Mouse (Mus musculus) ES-E14 (cell line): ENCODE results near the gene Sema6b. TPM values are rescaled to one million over a fixed set of nuclear protein-coding genes. Genes with fewer than 3 reads are reported as not detected.
A peak's percentile ranks its signal among the peaks of the same experiment; 100 is the strongest.

Experiments
- DNase-seq: peaks from one replicate; pipeline ENCODE4 v3.0.0-alpha.2; 2013; ENCODE audit warnings: low read depth, low spot score
- H3K27ac ChIP-seq: 2 replicates; pipeline ENCODE4 v1.5.1; 2012; ENCODE audit warnings: low read depth, mild to moderate bottlenecking, low read length, moderate library complexity, mixed read lengths; ENCODE audit not compliant: poor library complexity, insufficient read depth, severe bottlenecking
- H3K36me3 ChIP-seq: 2 replicates; pipeline ENCODE4 v1.6.1; 2012; ENCODE audit warnings: mild to moderate bottlenecking, low read length, moderate library complexity, mixed read lengths; ENCODE audit not compliant: control insufficient read depth, poor library complexity, insufficient read depth, severe bottlenecking
- H3K4me1 ChIP-seq, 2 experiments: fragments of 150-350 bp in 1 of 2; sonication (generic) in 1 of 2; 2 replicates each; pipeline ENCODE4 v1.6.1; 2012; ENCODE audit warnings: low read length in 2 of 2, mild to moderate bottlenecking in 1 of 2, mixed read lengths in 1 of 2; ENCODE audit not compliant: control insufficient read depth in 2 of 2, insufficient read depth in 2 of 2, poor library complexity in 1 of 2
- H3K4me3 ChIP-seq, 2 experiments: fragments of 150-350 bp in 1 of 2; sonication (generic) in 1 of 2; 2 replicates each; pipeline ENCODE4 v1.5.1; 2012; ENCODE audit warnings: low read length in 2 of 2, low read depth in 1 of 2, mild to moderate bottlenecking in 1 of 2, mixed read lengths in 1 of 2; ENCODE audit not compliant: insufficient read depth in 1 of 2, poor library complexity in 1 of 2, severe bottlenecking in 1 of 2
- H3K9ac ChIP-seq: 2 replicates; pipeline ENCODE4 v1.6.1; 2012; ENCODE audit warnings: low read depth, mild to moderate bottlenecking, low read length, mixed read lengths; ENCODE audit not compliant: poor library complexity, insufficient read depth, severe bottlenecking
- H3K9me3 ChIP-seq: fragments of 150-350 bp; sonication (generic); 2 replicates; pipeline ENCODE4 v1.6.1; 2012; ENCODE audit warnings: low read depth, mild to moderate bottlenecking, low read length; ENCODE audit not compliant: control insufficient read depth, insufficient read depth
- CHD2 ChIP-seq: IDR thresholded peaks from 2 replicates; pipeline ENCODE4 v1.6.1; 2014; ENCODE audit warnings: mild to moderate bottlenecking, low read depth, low read length, inconsistent platforms
- HCFC1 ChIP-seq: IDR thresholded peaks from 2 replicates; pipeline ENCODE4 v1.6.1; 2012; ENCODE audit warnings: low read length, inconsistent platforms, borderline replicate concordance; ENCODE audit not compliant: insufficient read depth
- MAFK ChIP-seq: IDR thresholded peaks from 2 replicates; pipeline ENCODE4 v1.6.1; 2014; ENCODE audit warnings: mild to moderate bottlenecking, low read depth, low read length, inconsistent platforms; ENCODE audit not compliant: insufficient read depth
- ZC3H11A ChIP-seq: IDR thresholded peaks from 2 replicates; pipeline ENCODE4 v1.6.1; 2012; ENCODE audit warnings: low read depth, mild to moderate bottlenecking, inconsistent platforms, low read length, borderline replicate concordance
- ZNF384 ChIP-seq: IDR thresholded peaks from 2 replicates; pipeline ENCODE4 v1.6.1; 2012; ENCODE audit warnings: low read depth, low read length, inconsistent platforms
- in situ Hi-C, 2 experiments: fragments of 600-800 bp; cut with MboI; formaldehyde crosslinking; loops; one replicate each; pipeline ENCODE4 v1.15.1; 2025; ENCODE audit warnings: low sequenced_read_pairs in 2 of 2, inconsistent platforms in 1 of 2; ENCODE audit not compliant: unreplicated experiment in 2 of 2
- total RNA-seq: library from RNA; depleted of rRNA; stranded (reverse); fragments of 300-350 nt; gene quantifications from 2 replicates; pipeline ENCODE4 v1.2.3, GENCODE M21; 2012

Sema6b gene
- total RNA-seq, 1 experiment: 2.9 TPM

DNA sequence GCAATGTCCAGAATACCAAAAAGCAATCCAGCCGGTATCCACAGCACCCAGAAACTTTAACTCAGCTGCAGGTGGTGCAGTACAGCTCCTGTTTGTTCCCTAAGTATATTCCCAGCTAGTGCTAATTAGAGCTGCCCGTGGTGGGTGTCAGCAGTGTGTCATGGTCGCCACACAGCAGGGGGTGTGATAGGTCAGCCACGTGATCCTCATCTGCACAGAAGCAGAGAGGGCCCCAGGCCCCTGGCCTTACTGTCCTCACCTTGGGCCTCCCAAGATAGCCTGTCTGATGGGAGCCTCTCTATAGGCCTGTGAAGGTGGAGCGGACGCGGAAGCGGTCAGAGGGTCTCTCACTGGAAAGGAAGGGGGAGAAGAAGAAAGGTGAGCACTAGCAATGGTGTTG, 42.0 kb downstream of the Sema6b start:
- H3K36me3 ChIP-seq: peaks cover 80% of the 10 kb centered on the region
- H3K4me3 ChIP-seq: no peak overlapping the region
- in situ Hi-C loops: no loop called here
- H3K4me1 ChIP-seq: no peaks in the 10 kb centered on the region
- no peak for TF ChIP-seq CHD2
- no peak for TF ChIP-seq ZNF384
- no peak for TF ChIP-seq HCFC1
- no peak for TF ChIP-seq MAFK
- TF ChIP-seq ZC3H11A: no peak
- no peak overlapping the region for H3K27ac ChIP-seq
- DNase-seq: no peak
- no peaks in the 10 kb centered on the region for H3K9me3 ChIP-seq
- H3K9ac ChIP-seq: no peak overlapping the region

DNA sequence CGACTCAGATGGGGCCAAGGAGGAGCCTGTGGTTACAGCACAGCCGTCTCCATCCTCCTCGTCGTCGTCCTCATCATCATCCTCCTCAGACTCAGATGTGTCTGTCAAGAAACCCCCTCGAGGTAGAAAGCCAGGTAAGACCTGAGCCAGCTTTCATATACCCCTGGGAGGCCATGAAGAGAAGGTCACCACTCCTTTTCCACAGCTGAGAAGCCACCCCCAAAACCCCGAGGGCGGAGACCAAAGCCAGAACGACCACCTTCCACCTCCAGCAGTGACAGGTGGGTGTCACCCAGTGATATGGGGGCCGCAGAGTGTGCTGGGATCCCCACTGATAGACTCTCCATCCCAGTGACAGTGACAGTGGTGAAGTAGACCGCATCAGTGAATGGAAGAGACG, 43.3 kb downstream of the Sema6b start:
- Histone ChIP-seq H3K4me1 (no peaks in the 10 kb centered on the region), H3K36me3 (peaks cover 71% of the 10 kb centered on the region), H3K27ac (no peak overlapping the region), H3K9me3 (no peaks in the 10 kb centered on the region), H3K9ac (no peak overlapping the region), H3K4me3 (no peak overlapping the region)
- DNase-seq: no peak
- TF ChIP-seq HCFC1 (no peak), CHD2 (no peak), ZNF384 (no peak), ZC3H11A (no peak), MAFK (no peak)
- in situ Hi-C loops: no loop called here

DNA sequence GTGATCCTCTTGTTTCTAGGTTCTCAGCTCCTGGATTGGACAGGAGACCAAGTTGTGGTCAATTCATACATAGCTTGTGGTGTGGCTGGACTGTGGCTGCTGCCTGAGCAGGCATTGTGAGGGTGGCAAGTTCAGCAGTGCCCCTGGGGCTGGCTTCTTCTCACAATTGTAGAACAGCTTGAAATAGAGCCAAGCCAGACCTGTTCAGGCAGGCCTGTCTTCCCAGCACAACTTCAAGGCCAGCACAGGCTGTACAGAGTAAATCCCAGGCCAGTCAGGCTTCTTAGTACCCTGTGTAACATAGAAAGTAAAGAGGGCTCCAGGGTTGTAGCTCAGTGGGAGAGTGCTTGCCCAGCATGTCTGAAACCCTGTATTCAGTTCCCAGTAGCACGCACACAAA, 47.3 kb downstream of the Sema6b start:
- no peak for DNase-seq
- no peaks in the 10 kb centered on the region for H3K9me3 ChIP-seq
- peaks cover 35% of the 10 kb centered on the region for H3K36me3 ChIP-seq
- no peak for TF ChIP-seq ZNF384
- TF ChIP-seq HCFC1: no peak
- no peak for TF ChIP-seq MAFK
- no peak for TF ChIP-seq ZC3H11A
- no peak for TF ChIP-seq CHD2
- H3K27ac ChIP-seq: no peak overlapping the region
- in situ Hi-C loops: no loop called here
- no peak overlapping the region for H3K9ac ChIP-seq
- no peaks in the 10 kb centered on the region for H3K4me1 ChIP-seq
- H3K4me3 ChIP-seq: no peak overlapping the region

DNA sequence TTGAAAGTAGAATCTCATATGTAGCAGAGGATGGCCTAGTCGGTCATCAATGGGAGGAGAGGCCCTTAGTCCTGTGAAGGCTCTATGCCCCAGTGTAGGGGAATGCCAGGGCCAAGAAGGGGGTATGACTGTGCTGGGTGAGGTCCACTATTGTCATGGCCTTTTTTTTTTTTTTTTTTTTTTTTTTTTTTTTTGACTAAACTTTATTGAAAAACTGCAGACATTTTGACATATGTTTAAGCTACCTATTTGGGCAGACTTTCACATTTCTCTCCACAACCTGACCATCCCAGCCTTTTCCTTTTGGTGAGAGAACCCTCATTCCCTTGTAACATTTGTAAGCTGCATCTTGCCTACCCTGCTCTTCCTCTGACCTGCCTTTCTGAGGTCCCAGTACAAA, 47.8 kb downstream of the Sema6b start:
- H3K4me3 ChIP-seq: no peak overlapping the region
- no peak overlapping the region for H3K27ac ChIP-seq
- no peaks in the 10 kb centered on the region for H3K4me1 ChIP-seq
- H3K36me3 ChIP-seq: peaks cover 30% of the 10 kb centered on the region
- in situ Hi-C loops: no loop called here
- no peak overlapping the region for H3K9ac ChIP-seq
- no peak for DNase-seq
- H3K9me3 ChIP-seq: no peaks in the 10 kb centered on the region
- TF ChIP-seq ZNF384 (peak; percentile 98), HCFC1 (no peak)

DNA sequence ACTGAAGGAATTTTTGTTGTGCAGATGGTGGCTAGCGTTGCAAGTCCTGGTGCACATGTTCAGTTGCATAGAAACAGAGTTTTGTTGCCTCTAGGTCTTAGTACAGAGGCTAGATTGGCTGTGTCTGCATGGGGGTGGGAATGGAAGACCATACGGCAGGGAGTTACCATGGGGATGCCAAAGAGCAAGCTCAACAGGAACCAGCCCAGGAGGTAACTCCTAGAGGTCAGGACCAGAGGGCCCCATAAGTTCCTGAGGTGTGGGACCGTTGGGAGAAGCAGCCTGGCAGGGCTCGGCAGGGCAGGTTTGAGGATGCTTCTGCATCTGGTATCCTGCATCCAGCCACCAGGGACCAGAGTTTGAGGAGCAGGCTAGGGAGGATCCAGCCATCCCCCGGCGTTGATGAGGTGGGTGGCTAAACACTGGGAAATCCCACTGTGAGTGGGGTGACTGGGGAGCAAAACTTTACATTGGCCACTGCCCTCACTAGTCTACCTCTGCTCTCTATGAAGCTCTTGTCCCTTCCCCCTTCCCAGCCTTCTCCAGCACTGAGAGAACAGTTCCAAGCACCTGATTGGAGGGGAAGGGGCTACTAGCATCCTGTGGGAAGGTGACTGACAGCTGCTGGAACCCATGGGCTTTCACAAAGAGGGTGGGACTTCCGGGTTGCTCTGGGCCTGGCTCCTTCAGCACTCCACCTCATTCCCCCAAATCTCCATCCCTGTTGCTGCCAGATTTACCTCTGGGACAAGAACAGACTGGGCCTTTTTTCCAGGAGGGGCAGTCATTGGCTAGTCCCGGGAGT, 59.2 kb downstream of the Sema6b start:
- Histone ChIP-seq H3K4me1 (peaks cover 0 to 7% of the 10 kb centered on the region in 2 experiments; a peak in 2 of 4 replicates), H3K9me3 (no peaks in the 10 kb centered on the region), H3K36me3 (peaks cover 16% of the 10 kb centered on the region), H3K4me3 (peak overlapping the region; percentile 95 to 97), H3K27ac (no peak overlapping the region), H3K9ac (peak overlapping the region; percentile 93)
- DNase-seq: peak; percentile 82
- TF ChIP-seq ZNF384 (no peak), CHD2 (peak; percentile 86)
- in situ Hi-C loops: no loop called here
